Mouse (Mus musculus): Measurements from ENCODE around the gene Hnf4a.

Gene Hnf4a

GRCm38 (mm10) chr2:163554425-163554982 is 47.9 kb downstream of the Hnf4a start:
- DNase-seq = no peak

- no peak for DNase-seq
Observed at GRCm38 (mm10) chr2:163554996-163555395, 48.4 kb downstream of the Hnf4a start.

- DNase-seq = no peak
Observed at GRCm38 (mm10) chr2:163555417-163555816, 48.8 kb downstream of the Hnf4a start.

GRCm38 (mm10) chr2:163558548-163558947 is 51.9 kb downstream of the Hnf4a start:
- no peak for DNase-seq

- no peak for DNase-seq
Observed at GRCm38 (mm10) chr2:163559236-163559635, 52.6 kb downstream of the Hnf4a start.

GRCm38 (mm10) chr2:163560247-163560646 is 53.6 kb downstream of the Hnf4a start:
- DNase-seq = no peak

GRCm38 (mm10) chr2:163561258-163561948 is 54.8 kb downstream of the Hnf4a start:
- DNase-seq = no peak

GRCm38 (mm10) chr2:163564646-163565045 is 58.0 kb downstream of the Hnf4a start:
- no peak for DNase-seq

- no peak for DNase-seq
Observed at GRCm38 (mm10) chr2:163574321-163574720, 67.7 kb downstream of the Hnf4a start.

- no peak for DNase-seq
Observed at GRCm38 (mm10) chr2:163575248-163575647, 68.6 kb downstream of the Hnf4a start.

- DNase-seq = no peak
Observed at GRCm38 (mm10) chr2:163577986-163578385, 71.4 kb downstream of the Hnf4a start.

- no peak for DNase-seq
Observed at GRCm38 (mm10) chr2:163580069-163580945, 73.7 kb downstream of the Hnf4a start.

GRCm38 (mm10) chr2:163583226-163584087 is 76.8 kb downstream of the Hnf4a start:
- DNase-seq = no peak

- DNase-seq = no peak
Observed at GRCm38 (mm10) chr2:163584088-163584426, 77.4 kb downstream of the Hnf4a start.

- DNase-seq = no peak
Observed at GRCm38 (mm10) chr2:163586384-163587261, 80.0 kb downstream of the Hnf4a start.

- DNase-seq = no peak
Observed at GRCm38 (mm10) chr2:163587506-163587905, 80.9 kb downstream of the Hnf4a start.

GRCm38 (mm10) chr2:163590211-163590610 is 83.6 kb downstream of the Hnf4a start:
- DNase-seq = no peak

- DNase-seq = no peak
Observed at GRCm38 (mm10) chr2:163590996-163591395, 84.4 kb downstream of the Hnf4a start.

GRCm38 (mm10) chr2:163592084-163592483 is 85.5 kb downstream of the Hnf4a start:
- DNase-seq = no peak

GRCm38 (mm10) chr2:163593636-163594282 is 87.2 kb downstream of the Hnf4a start:
- no peak for DNase-seq

- DNase-seq = no peak
Observed at GRCm38 (mm10) chr2:163595119-163595518, 88.5 kb downstream of the Hnf4a start.

Measured in thymus, adult 18-20 months (tissue).